Mouse (Mus musculus): ENCODE data around the gene 4930469K13Rik.

Gene 4930469K13Rik

DNA sequence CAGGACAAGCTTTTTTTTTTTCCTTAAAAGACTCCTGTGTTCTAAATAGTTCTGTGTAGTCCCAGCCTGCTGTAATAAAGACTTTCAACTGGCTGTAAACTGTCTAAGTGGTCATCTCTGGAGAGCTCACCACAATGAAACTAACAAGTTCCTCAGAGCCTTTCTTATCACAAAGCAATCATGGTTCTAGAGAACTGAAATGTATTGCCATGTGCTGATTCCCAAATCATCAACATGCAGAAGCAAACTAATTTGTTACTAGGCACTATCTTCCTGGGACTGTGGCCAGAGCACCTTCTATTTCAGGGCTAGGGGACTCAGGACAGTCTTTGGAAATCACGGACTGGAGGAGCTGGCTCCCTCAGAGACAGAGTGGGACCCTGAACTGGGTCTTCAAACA lies 154.8 kb downstream of the 4930469K13Rik start:
- DNase-seq (ENCODE audit: low spot score in 2 of 2): no peak

DNA sequence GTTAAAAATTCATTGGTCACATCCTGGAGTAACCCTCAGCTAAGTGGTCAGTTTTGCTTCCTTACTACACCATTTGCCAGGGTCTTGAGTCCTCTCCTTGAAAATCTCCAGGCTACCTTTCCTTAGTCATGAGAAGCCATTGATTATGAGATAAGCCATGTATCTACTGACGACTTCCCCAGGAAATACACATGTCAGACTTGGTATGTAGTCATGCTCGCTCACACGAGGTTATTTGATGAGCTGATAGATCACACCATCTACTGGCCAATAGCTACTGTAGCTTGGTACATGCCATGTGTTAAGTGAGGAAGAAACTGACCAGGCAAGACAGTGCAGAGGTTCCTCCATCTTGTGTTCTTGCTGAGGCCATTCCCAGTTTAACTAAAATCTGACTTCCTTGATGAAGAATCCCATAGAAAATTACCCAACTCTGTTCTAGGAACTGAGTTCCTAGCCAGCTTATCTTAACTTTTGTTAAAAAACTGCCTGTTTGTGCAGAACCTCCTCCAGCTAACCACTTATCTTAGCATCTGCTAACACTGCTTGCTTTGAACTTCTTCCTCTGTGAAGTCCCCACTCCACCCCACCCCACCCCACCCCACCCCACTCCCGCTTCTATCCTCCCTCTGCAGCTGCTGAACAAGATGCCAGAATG lies 158.8 kb downstream of the 4930469K13Rik start:
- DNase-seq (ENCODE audit: low spot score in 2 of 2): no peak

DNA sequence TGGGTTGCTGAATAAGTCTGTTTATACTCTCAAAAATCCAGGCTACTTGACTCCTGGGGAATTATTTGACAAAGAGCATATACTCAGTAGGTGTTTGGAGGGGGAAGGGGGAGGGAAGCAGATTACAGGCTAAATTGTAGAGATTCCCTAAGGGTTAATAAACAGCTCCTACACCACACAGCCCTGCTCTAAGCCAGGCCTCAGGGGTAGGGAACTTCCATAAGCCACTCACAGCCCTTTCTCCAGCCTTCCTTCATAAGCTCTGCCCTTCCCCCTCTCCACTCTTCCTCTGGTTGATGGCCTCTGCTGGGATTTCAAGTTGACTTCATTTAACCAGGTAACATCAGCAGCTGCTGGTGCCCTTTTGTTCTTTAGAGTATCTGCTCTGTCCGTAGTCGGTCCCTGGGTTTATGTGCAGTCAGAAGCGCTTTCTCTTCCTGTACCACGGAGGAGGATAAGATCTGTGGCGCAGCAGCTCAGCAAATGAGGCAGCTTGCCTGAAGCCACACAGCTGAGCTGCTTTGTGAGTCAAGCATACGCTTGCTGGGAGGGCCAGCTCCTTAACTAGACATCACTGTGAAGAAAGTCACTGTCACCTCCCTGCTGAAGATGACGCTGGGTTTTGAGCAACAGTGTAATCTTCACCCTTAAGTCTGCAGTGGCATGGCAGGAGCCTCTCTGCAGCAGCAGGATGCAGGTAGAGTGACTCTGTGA lies 159.6 kb downstream of the 4930469K13Rik start:
- no peak for DNase-seq (ENCODE audit: low spot score in 2 of 2)

DNA sequence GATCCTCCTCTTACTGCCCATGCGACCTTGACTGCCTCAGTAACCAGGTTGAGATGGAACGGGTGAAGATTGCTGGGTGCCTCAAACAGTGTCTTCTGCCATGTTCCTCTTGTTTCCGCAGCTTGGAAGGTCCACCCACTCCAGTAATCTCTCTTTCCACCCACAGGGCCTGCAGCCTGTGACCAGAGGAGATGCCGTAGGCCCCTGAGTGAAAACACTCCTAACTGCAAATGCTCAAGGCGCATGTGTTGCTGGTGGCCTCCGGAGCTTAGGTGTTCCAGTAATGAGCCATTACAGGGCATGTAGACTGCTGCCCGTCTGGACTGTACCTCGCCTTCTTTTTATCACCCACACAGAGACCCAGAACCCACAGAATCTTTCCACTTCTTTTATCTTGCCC lies 160.7 kb downstream of the 4930469K13Rik start:
- no peak for DNase-seq (ENCODE audit: low spot score in 2 of 2)

DNA sequence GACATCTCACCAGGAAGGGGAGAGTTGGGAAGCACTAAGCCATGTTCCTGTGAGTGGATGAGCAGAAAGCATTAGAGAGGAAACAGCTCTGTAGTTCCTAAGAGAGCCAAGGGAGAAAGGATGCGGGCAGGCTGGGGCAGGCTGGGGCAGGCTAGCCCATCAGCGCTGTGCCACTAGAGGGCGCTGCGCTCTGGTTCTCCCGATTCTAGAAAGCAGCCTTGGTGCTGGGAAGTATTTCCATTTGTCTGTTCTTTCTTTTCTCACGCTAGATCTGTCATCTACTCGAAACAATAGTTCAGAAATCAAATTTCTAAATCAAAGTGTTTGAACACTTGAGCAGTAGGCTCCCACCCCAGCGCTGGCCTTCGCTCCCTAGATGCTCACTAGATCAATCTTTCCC lies 164.1 kb downstream of the 4930469K13Rik start:
- DNase-seq (ENCODE audit: low spot score in 2 of 2): no peak

DNA sequence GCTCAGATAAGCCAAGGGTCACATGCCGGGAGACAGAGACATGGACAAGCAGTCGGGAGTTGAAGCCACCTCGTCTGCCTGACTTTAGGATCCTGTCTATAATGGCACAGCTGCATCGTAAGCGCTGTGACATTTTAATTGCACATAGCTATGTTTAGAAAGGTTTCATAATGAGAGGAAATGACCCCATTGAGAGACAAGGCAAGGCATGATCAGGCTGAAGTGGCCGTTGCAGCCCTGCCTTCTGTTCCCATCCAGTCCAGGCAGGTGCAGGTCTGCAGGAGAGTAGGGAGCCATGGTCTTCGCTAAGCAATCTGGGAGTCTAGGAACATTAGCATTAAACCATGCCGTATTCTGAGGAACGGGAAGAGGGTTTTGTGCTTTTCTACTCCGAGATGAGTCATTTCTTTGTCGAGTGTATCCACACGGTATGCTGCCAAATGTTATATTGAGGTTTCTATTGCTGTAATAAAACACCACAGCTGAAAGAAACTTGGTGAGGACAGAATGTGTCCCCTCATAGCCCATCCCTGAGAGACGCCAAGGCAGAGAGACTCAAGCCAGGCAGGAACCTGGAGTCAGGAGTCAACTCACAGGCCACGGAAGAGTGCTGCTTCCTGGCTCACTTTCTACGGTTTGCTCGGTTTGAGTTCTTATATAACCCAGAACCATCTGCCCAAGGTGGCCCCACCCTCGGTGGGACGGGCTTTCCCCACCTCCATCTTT lies 165.8 kb downstream of the 4930469K13Rik start:
- peak in 1 of 2 experiments; percentile 27 for DNase-seq (ENCODE audit: low spot score in 2 of 2)

DNA sequence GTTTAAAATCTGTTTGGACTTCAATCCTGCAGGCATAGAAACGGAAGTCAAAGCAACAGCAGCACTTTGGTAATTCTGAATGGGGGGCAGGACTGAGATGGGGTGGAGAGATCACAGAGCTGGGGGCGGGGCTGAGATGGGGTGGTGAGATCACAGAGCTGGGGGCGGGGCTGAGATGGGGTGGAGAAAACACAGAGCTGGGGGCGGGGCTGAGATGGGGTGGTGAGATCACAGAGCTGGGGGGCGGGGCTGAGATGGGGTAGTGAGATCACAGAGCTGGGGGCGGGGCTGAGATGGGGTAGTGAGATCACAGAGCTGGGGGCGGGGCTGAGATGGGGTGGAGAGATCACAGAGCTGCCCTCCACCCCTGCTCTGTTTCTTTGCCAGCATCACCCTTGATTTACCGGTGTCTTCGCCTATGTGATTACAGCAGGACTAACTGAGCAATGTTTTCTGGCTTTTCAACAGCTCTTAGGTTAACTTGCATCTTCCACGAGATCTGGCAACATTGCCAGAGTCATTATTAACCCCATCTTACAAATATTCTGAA lies 166.4 kb downstream of the 4930469K13Rik start:
- DNase-seq (ENCODE audit: low spot score in 2 of 2): no peak

DNA sequence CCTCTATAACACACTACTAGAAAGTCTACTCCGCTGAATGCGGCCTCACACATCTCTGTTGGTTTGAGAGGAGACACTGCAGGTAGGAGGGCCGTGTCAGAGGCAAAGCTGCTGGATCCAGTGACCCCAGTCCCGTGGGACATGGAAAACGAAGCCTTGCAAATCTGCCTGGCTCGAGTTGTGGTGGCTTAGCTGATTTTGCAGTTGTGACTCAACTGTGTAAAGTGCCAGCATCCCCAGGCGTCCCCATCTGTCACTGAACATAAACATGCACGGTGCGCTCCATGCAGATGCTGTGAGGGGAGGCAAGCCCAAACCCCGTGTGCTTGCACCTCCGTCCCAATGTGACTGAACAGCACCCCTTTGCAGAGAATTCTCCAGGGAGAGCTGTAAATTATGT lies 168.9 kb downstream of the 4930469K13Rik start:
- DNase-seq (ENCODE audit: low spot score in 2 of 2): no peak

DNA sequence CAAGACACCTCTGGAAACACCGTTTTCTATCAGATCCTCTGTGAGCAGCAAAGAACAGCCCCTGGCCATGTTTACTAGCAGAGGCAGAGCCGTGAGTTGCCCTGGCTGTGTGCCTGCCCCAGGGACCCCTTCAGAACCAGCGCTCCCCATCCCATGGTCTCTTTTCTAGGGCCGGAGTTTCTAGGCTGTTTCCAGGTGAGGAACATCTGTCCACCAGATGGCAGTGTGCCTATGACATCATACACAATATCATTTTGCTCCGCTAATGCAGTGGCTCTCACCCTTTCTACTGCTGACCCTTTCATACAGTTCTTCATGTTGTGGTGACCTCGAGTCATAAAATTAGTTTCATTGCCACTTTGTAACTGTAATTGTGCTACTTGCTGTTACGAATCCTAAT lies 169.7 kb downstream of the 4930469K13Rik start:
- DNase-seq (ENCODE audit: low spot score in 2 of 2): peak in 1 of 2 experiments; percentile 26

DNA sequence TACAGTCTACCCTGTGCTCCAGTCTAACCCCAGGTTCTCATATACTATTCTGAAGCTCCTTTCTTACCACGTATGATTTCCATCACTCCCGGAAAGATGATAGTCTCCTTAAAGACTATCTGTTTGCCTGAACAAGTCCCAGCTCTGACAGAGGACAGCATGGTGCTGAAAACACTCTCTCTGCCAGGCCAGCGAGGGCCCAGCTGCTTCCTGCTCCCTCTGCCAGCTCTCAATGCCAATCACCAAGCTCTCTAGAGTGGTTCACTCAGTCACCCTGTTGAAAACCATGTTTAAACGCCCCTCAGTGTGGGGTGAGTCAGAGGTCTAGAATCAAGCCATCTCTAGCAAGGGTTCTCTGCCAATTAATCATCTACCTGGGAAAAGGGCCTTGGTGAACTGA lies 170.5 kb downstream of the 4930469K13Rik start:
- no peak for DNase-seq (ENCODE audit: low spot score in 2 of 2)

DNA sequence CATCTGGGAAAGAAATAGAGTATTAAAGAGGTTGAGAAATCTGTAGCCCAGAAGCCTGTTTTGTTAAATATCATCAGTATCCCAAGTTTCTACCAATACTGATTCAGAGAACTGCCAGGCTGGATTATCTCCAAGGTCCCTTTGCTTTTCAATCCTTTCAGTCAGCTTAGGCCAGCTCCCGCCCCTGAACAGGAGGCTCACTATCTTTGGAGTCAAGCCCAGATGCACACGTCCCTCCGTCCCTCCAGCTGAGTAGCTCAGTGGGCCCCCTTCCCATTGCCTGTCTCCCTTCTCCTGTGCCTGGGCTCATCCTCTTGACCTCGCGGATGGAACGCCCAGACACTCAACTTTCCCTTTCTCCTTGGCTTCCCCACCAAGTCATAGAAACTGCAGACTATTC lies 171.0 kb downstream of the 4930469K13Rik start:
- DNase-seq (ENCODE audit: low spot score in 2 of 2): no peak

DNA sequence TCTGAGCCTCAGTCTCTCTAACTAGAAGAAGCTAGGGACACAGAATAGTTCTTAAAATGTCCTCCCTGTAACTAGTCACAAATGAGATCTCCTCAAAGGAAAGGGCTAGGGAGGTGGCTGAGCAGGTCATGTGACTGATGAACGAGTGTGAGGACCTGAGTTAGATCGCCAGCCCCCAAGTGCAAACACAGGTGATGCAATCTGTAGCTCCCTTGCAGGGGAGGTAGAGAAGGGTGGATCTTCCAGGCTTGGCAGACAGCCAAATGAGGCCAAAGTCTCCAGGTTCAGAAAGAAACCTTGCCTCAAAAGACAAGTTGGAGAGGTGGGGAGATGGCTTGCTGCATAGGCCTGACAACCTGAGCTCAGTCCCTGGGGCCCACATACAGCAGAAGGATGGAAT lies 171.8 kb downstream of the 4930469K13Rik start:
- no peak for DNase-seq (ENCODE audit: low spot score in 2 of 2)

DNA sequence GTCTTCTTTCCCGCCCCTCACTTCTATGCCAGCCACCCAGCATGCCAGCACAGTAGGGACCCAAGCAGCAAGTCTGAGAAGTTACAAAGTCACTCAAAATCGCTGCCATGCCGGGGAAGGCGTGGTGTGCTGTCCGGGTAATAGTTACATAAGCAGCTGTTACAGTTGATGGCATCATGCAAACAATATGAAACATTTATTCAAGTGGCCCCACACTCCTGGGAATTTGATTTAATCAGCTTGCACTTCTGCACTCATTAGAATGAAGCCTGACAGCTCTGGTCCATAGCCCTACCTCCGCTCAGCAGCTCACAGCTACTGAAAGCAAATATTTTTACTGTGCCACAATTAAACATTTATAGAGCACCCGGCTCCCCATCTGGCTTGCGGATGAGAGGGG lies 172.6 kb downstream of the 4930469K13Rik start:
- no peak for DNase-seq (ENCODE audit: low spot score in 2 of 2)

Data from left cerebral cortex, adult 9 months (tissue).